In the genomic region with DNA sequence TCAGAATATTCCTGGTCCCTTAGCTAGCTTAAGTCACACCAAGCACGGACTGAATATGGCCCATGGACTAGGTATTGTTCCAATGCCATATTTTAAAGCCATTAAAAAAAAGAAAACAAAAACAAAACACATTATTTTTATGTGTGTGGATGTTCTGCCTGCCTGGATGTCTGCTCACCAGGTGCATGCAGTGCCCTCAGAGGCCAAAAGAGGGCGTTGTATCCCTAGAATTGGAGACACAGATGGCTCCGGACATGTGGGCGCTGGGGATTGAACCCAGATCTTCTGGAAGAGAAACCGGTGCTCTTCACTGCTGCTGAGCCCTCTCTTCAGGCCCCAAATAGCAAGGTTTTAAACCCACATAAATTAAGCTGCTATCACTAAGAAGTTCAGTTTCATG, we compare ENCODE assay signal across 9 mouse cellular contexts. TPM values are rescaled to one million over a fixed set of nuclear protein-coding genes. Genes with fewer than 3 reads are reported as not detected.
DNase-seq lines count a peak whose midpoint lies in the region; ATAC-seq and TF ChIP-seq lines count a peak whose summit lies in the region.
"Had no signal": no experiment of that assay in that cellular context is flagged by ENCODE, and none has a peak within 500 bp of the region (broad histone marks: within the 10 kb centered on the region; RNA-seq: fewer than 3 reads in every experiment).

No protein-coding gene starts in this region.

- no peaks in the 10 kb centered on the region for H3K9me3 ChIP-seq in liver, embryonic 14.5 days (ENCODE audit: control insufficient read depth, low read length)
- H3K9me3 ChIP-seq: embryonic facial prominence, embryonic 12.5 days had no signal

- no peak for ATAC-seq in liver, embryonic 14.5 days (ENCODE audit: insufficient read depth)

- H3K27me3 ChIP-seq in liver, embryonic 14.5 days (ENCODE audit: control insufficient read depth, insufficient read depth, low read length) = peaks cover 15% of the 10 kb centered on the region
- H3K27me3 ChIP-seq: embryonic facial prominence, embryonic 12.5 days had no signal

- DNase-seq in adrenal gland, postnatal 10 days = peak; percentile 58
- no peak for DNase-seq in adrenal gland, adult 2 months
- peak in 1 of 2 experiments; percentile 69 for DNase-seq in layer of hippocampus, adult 2 months (ENCODE audit: low spot score in 2 of 2)
- no peak for DNase-seq in layer of hippocampus, postnatal 36 days
- DNase-seq in ES-CJ7 (ENCODE audit: low read depth, low spot score) = peak; percentile 60
- no peak for DNase-seq in liver, embryonic 14.5 days (ENCODE audit: low read depth in 3 of 3, low spot score in 3 of 3)
- no peak for DNase-seq in gastrocnemius, postnatal 10 days
- DNase-seq in yolk sac, embryonic 10.5 days (ENCODE audit: low spot score) = no peak

- no peak overlapping the region for H3K9ac ChIP-seq in liver, embryonic 14.5 days (replicated peaks)
- H3K9ac ChIP-seq: embryonic facial prominence, embryonic 12.5 days had no signal

- H3K27ac ChIP-seq in layer of hippocampus, adult 2 months = peak overlapping the region; percentile 65
- H3K27ac ChIP-seq in liver, embryonic 14.5 days = no peak overlapping the region
- H3K27ac ChIP-seq: embryonic facial prominence, embryonic 12.5 days had no signal

- TF ChIP-seq CTCF in layer of hippocampus, adult 2 months (conservative IDR thresholded peaks at IDR 0.05) = peak; percentile 84
- TF ChIP-seq CTCF in liver, embryonic 14.5 days (IDR thresholded peaks at IDR 0.05; ENCODE audit: low read depth) = peak; percentile 62

- no peaks in the 10 kb centered on the region for H3K36me3 ChIP-seq in liver, embryonic 14.5 days (replicated peaks; ENCODE audit: control insufficient read depth, insufficient read depth, low read depth)

- no peak overlapping the region for H3K4me3 ChIP-seq in layer of hippocampus, adult 2 months
- H3K4me3 ChIP-seq in liver, embryonic 14.5 days (ENCODE audit: insufficient read depth in 1 of 2, low read depth in 2 of 2, low read length in 2 of 2) = no peak overlapping the region
- H3K4me3 ChIP-seq: embryonic facial prominence, embryonic 12.5 days had no signal

- TF ChIP-seq EP300 in liver, embryonic 14.5 days (IDR thresholded peaks at IDR 0.05; ENCODE audit: low read depth) = no peak

- no peak overlapping the region for H3K4me2 ChIP-seq in liver, embryonic 14.5 days (ENCODE audit: low read depth)
- H3K4me2 ChIP-seq: embryonic facial prominence, embryonic 12.5 days had no signal

- H3K4me1 ChIP-seq in liver, embryonic 14.5 days (replicated peaks; ENCODE audit: control insufficient read depth in 2 of 2, insufficient read depth in 2 of 2, low read length in 1 of 2) = 0 out of 4 replicates have a peak, but pooled peaks cover 0 to 3% of the 10 kb centered on the region in 2 experiments

- 42% methylated on average over 5 of the region's 5 CpGs for WGBS in liver, embryonic 14.5 days (ENCODE audit: insufficient replicate concordance)

RNA-seq across cellular contexts. Expression of gene Dbn1, which starts 9.9 kb away (rescaled TPM):
- 10 to 100 TPM; 32.1 to 41.6 TPM for total RNA-seq in adrenal gland, postnatal 10 days (2021)
- 10 to 100 TPM; 12.6 to 25.9 TPM for total RNA-seq in adrenal gland, adult 2 months (2021)
- 41.5 and 44.1 TPM in 2 replicates for polyA plus RNA-seq in adrenal gland, adult 2 months (2012; rRNA removed)
- 100 to 1,000 TPM; 396 to 403 TPM for total RNA-seq in layer of hippocampus, adult 2 months (2021)
- 100 to 1,000 TPM; 388 to 393 TPM for total RNA-seq in layer of hippocampus, postnatal 36 days (2021)
- 5.1 and 5.3 TPM in 2 replicates for polyA plus RNA-seq in liver, embryonic 14.5 days (2012; rRNA removed)
- polyA plus RNA-seq in liver, embryonic 14.5 days (2014; fragmentation: Nextera tagmentation; extraction: Ambion mirVana) = 3.7 and 4.1 TPM in 2 replicates
- 10 to 100 TPM; 52.6 to 71.2 TPM for total RNA-seq in gastrocnemius, postnatal 10 days (2021)

RNA-seq across cellular contexts. Expression of gene Prr7, which starts 14.0 kb away (rescaled TPM):
- 1 to 10 TPM; 3.7 to 4.2 TPM for total RNA-seq in adrenal gland, postnatal 10 days (2021)
- 1 to 10 TPM; 1.5 to 4.1 TPM for total RNA-seq in adrenal gland, adult 2 months (2021)
- polyA plus RNA-seq in adrenal gland, adult 2 months (2012; rRNA removed) = 59.0 and 66.3 TPM in 2 replicates
- 10 to 100 TPM; 83.0 to 84.5 TPM for total RNA-seq in layer of hippocampus, adult 2 months (2021)
- 10 to 100 TPM; 86.1 to 86.6 TPM for total RNA-seq in layer of hippocampus, postnatal 36 days (2021)
- polyA plus RNA-seq in liver, embryonic 14.5 days (2012; rRNA removed) = 0.32 and 0.62 TPM in 2 replicates
- polyA plus RNA-seq in liver, embryonic 14.5 days (2014; fragmentation: Nextera tagmentation; extraction: Ambion mirVana) = 0.14 TPM in 1 of 2 replicates, not detected in the other
- 1 to 10 TPM; 2.1 to 2.5 TPM for total RNA-seq in gastrocnemius, postnatal 10 days (2021)

RNA-seq across cellular contexts. Expression of gene Grk6, which starts 33.2 kb away (rescaled TPM):
- total RNA-seq in adrenal gland, postnatal 10 days (2021) = 10 to 100 TPM; 40.2 to 47.0 TPM
- 10 to 100 TPM; 28.4 to 36.5 TPM for total RNA-seq in adrenal gland, adult 2 months (2021)
- polyA plus RNA-seq in adrenal gland, adult 2 months (2012; rRNA removed) = 48.5 and 70.5 TPM in 2 replicates
- total RNA-seq in layer of hippocampus, adult 2 months (2021) = 10 to 100 TPM; 64.8 to 65.8 TPM
- 10 to 100 TPM; 67.7 to 71.1 TPM for total RNA-seq in layer of hippocampus, postnatal 36 days (2021)
- 21.0 and 26.1 TPM in 2 replicates for polyA plus RNA-seq in liver, embryonic 14.5 days (2012; rRNA removed)
- polyA plus RNA-seq in liver, embryonic 14.5 days (2014; fragmentation: Nextera tagmentation; extraction: Ambion mirVana) = 22.6 and 25.7 TPM in 2 replicates
- total RNA-seq in gastrocnemius, postnatal 10 days (2021) = 10 to 100 TPM; 17.4 to 22.3 TPM

RNA-seq across cellular contexts. Expression of gene Pdlim7, which starts 35.4 kb away (rescaled TPM):
- total RNA-seq in adrenal gland, postnatal 10 days (2021) = 10 to 100 TPM; 31.6 to 39.4 TPM
- total RNA-seq in adrenal gland, adult 2 months (2021) = 10 to 100 TPM; 15.2 to 19.5 TPM
- polyA plus RNA-seq in adrenal gland, adult 2 months (2012; rRNA removed) = 45.2 and 52.4 TPM in 2 replicates
- total RNA-seq in layer of hippocampus, adult 2 months (2021) = 10 to 100 TPM; 97.4 to 99.9 TPM
- total RNA-seq in layer of hippocampus, postnatal 36 days (2021) = 10 to 100 TPM; 89.6 to 94.1 TPM
- 11.5 and 13.7 TPM in 2 replicates for polyA plus RNA-seq in liver, embryonic 14.5 days (2012; rRNA removed)
- 15.3 and 18.6 TPM in 2 replicates for polyA plus RNA-seq in liver, embryonic 14.5 days (2014; fragmentation: Nextera tagmentation; extraction: Ambion mirVana)
- total RNA-seq in gastrocnemius, postnatal 10 days (2021) = 100 to 1,000 TPM; 458 to 513 TPM

RNA-seq across cellular contexts. Expression of gene Dok3, which starts 51.1 kb away (rescaled TPM):
- total RNA-seq in adrenal gland, postnatal 10 days (2021) = 1 to 10 TPM; 5.0 to 5.1 TPM
- total RNA-seq in adrenal gland, adult 2 months (2021) = 1 to 10 TPM; 3.8 to 4.9 TPM
- 11.8 and 13.9 TPM in 2 replicates for polyA plus RNA-seq in adrenal gland, adult 2 months (2012; rRNA removed)
- total RNA-seq in layer of hippocampus, adult 2 months (2021) = 10 to 100 TPM; 12.2 to 13.7 TPM
- 10 to 100 TPM; 17.0 to 20.6 TPM for total RNA-seq in layer of hippocampus, postnatal 36 days (2021)
- polyA plus RNA-seq in liver, embryonic 14.5 days (2012; rRNA removed) = 4.7 and 4.8 TPM in 2 replicates
- polyA plus RNA-seq in liver, embryonic 14.5 days (2014; fragmentation: Nextera tagmentation; extraction: Ambion mirVana) = 2.9 and 3.0 TPM in 2 replicates
- 1 to 10 TPM; 2.0 to 4.0 TPM for total RNA-seq in gastrocnemius, postnatal 10 days (2021)

Comparison
In these comparisons a context has a peak if more than half of its experiments do, and no peak if none do; other contexts are left out.
1. DNase-seq: peak in adrenal gland, postnatal 10 days (single experiment) and ES-CJ7 (single experiment); none in adrenal gland, adult 2 months (single experiment), layer of hippocampus, postnatal 36 days (0 of 2), liver, embryonic 14.5 days (0 of 3), gastrocnemius, postnatal 10 days (single experiment) and yolk sac, embryonic 10.5 days (single experiment).
2. RNA of gene Dbn1, which starts 9.9 kb away (total RNA-seq): 396 to 403 TPM in layer of hippocampus, adult 2 months and 388 to 393 TPM in layer of hippocampus, postnatal 36 days; 52.6 to 71.2 TPM in gastrocnemius, postnatal 10 days, 32.1 to 41.6 TPM in adrenal gland, postnatal 10 days and 12.6 to 25.9 TPM in adrenal gland, adult 2 months; every median in the first group is over 4 times any median in the second.
3. RNA of gene Prr7, which starts 14.0 kb away (total RNA-seq): 86.1 to 86.6 TPM in layer of hippocampus, postnatal 36 days and 83.0 to 84.5 TPM in layer of hippocampus, adult 2 months; 3.7 to 4.2 TPM in adrenal gland, postnatal 10 days, 1.5 to 4.1 TPM in adrenal gland, adult 2 months and 2.1 to 2.5 TPM in gastrocnemius, postnatal 10 days; every median in the first group is over 10 times any median in the second.